Mouse (Mus musculus): Measurements from ENCODE around the gene RPS10-NUDT3. TPM values are rescaled to one million over a fixed set of nuclear protein-coding genes. Genes with fewer than 3 reads are reported as not detected.

The RPS10-NUDT3 gene
- polyA plus RNA-seq (2012; rRNA removed): not detected in 2 replicates

- DNase-seq (ENCODE audit: low read depth in 1 of 2, low spot score in 2 of 2): peak; percentile 79 to 86
- H3K36me3 ChIP-seq (ENCODE audit: control insufficient read depth, insufficient read depth, low read length): peaks cover 33% of the 10 kb centered on the region
These were observed at the start of gene RPS10-NUDT3 for GRCm38 (mm10) chr17:27634871-27635574. TSS of gene RPS10-NUDT3 (minus strand) at chr17:27635222.

GRCm38 (mm10) chr17:27678924-27679813 lies 44.1 kb upstream of the RPS10-NUDT3 start:
- Histone ChIP-seq H3K27ac (ENCODE audit: insufficient read depth, low read length) (no peak overlapping the region), H3K4me3 (ENCODE audit: extremely low read depth, insufficient read depth, insufficient read length) (no peak overlapping the region), H3K36me3 (ENCODE audit: control insufficient read depth, insufficient read depth, low read length) (no peaks in the 10 kb centered on the region), H3K27me3 (ENCODE audit: control insufficient read depth, insufficient read depth, low read length) (no peaks in the 10 kb centered on the region), H3K4me1 (ENCODE audit: control insufficient read depth, insufficient read depth, insufficient read length) (peaks cover 2% of the 10 kb centered on the region; the same call in 1 of the 2 replicates)
- no peak for TF ChIP-seq POLR2A (IDR thresholded peaks at IDR 0.05; ENCODE audit: low read depth, low read length)
- TF ChIP-seq CTCF (IDR thresholded peaks at IDR 0.05; ENCODE audit: extremely low read depth, insufficient read depth, insufficient read length, insufficient replicate concordance): no peak
- WGBS: 73% methylated on average over 11 of the region's 11 CpGs
- no peak for DNase-seq (ENCODE audit: low read depth in 1 of 2, low spot score in 2 of 2)

More at GRCm38 (mm10) chr17:27634871-27635574, at the start of gene RPS10-NUDT3:
- under 1% methylated on average over 68 of the region's 72 CpGs for WGBS
- Histone ChIP-seq H3K27me3 (ENCODE audit: control insufficient read depth, insufficient read depth, low read length) (no peaks in the 10 kb centered on the region), H3K4me3 (ENCODE audit: extremely low read depth, insufficient read depth, insufficient read length) (peak within 1 kb of the TSS; percentile 93), H3K4me1 (ENCODE audit: control insufficient read depth, insufficient read depth, insufficient read length) (peaks cover 10% of the 10 kb centered on the region), H3K27ac (ENCODE audit: insufficient read depth, low read length) (peak within 1 kb of the TSS; percentile 79)
- TF ChIP-seq CTCF (IDR thresholded peaks at IDR 0.05; ENCODE audit: extremely low read depth, insufficient read depth, insufficient read length, insufficient replicate concordance) (no peak), POLR2A (IDR thresholded peaks at IDR 0.05; ENCODE audit: low read depth, low read length) (peak; percentile 88)

- no peak overlapping the region for H3K27ac ChIP-seq (ENCODE audit: insufficient read depth, low read length)
- H3K4me3 ChIP-seq (ENCODE audit: extremely low read depth, insufficient read depth, insufficient read length): no peak overlapping the region
- WGBS: 91% methylated on average over 5 of the region's 5 CpGs
- H3K4me1 ChIP-seq (ENCODE audit: control insufficient read depth, insufficient read depth, insufficient read length): peaks cover 2% of the 10 kb centered on the region; the same call in 1 of the 2 replicates
- H3K27me3 ChIP-seq (ENCODE audit: control insufficient read depth, insufficient read depth, low read length): no peaks in the 10 kb centered on the region
- no peaks in the 10 kb centered on the region for H3K36me3 ChIP-seq (ENCODE audit: control insufficient read depth, insufficient read depth, low read length)
- DNase-seq (ENCODE audit: low read depth in 1 of 2, low spot score in 2 of 2): no peak
- no peak for TF ChIP-seq CTCF (IDR thresholded peaks at IDR 0.05; ENCODE audit: extremely low read depth, insufficient read depth, insufficient read length, insufficient replicate concordance)
- no peak for TF ChIP-seq POLR2A (IDR thresholded peaks at IDR 0.05; ENCODE audit: low read depth, low read length)
These were observed 42.7 kb upstream of the RPS10-NUDT3 start for GRCm38 (mm10) chr17:27677756-27678155.

- TF ChIP-seq CTCF (IDR thresholded peaks at IDR 0.05; ENCODE audit: extremely low read depth, insufficient read depth, insufficient read length, insufficient replicate concordance): no peak
- TF ChIP-seq POLR2A (IDR thresholded peaks at IDR 0.05; ENCODE audit: low read depth, low read length): no peak
- WGBS: 86% methylated on average over 7 of the region's 7 CpGs
- H3K4me1 ChIP-seq (ENCODE audit: control insufficient read depth, insufficient read depth, insufficient read length): peaks cover 2% of the 10 kb centered on the region; the same call in 1 of the 2 replicates
- no peak for DNase-seq (ENCODE audit: low read depth in 1 of 2, low spot score in 2 of 2)
- no peaks in the 10 kb centered on the region for H3K36me3 ChIP-seq (ENCODE audit: control insufficient read depth, insufficient read depth, low read length)
- H3K4me3 ChIP-seq (ENCODE audit: extremely low read depth, insufficient read depth, insufficient read length): no peak overlapping the region
- no peaks in the 10 kb centered on the region for H3K27me3 ChIP-seq (ENCODE audit: control insufficient read depth, insufficient read depth, low read length)
- H3K27ac ChIP-seq (ENCODE audit: insufficient read depth, low read length): no peak overlapping the region
These were observed 41.2 kb upstream of the RPS10-NUDT3 start for GRCm38 (mm10) chr17:27676270-27676669.

- no peaks in the 10 kb centered on the region for H3K36me3 ChIP-seq (ENCODE audit: control insufficient read depth, insufficient read depth, low read length)
- no peak overlapping the region for H3K4me3 ChIP-seq (ENCODE audit: extremely low read depth, insufficient read depth, insufficient read length)
- H3K4me1 ChIP-seq (ENCODE audit: control insufficient read depth, insufficient read depth, insufficient read length): peaks cover 2% of the 10 kb centered on the region; the same call in 1 of the 2 replicates
- 57% methylated on average over 9 of the region's 9 CpGs for WGBS
- no peaks in the 10 kb centered on the region for H3K27me3 ChIP-seq (ENCODE audit: control insufficient read depth, insufficient read depth, low read length)
- H3K27ac ChIP-seq (ENCODE audit: insufficient read depth, low read length): no peak overlapping the region
- DNase-seq (ENCODE audit: low read depth in 1 of 2, low spot score in 2 of 2): no peak
- TF ChIP-seq POLR2A (IDR thresholded peaks at IDR 0.05; ENCODE audit: low read depth, low read length): no peak
- TF ChIP-seq CTCF (IDR thresholded peaks at IDR 0.05; ENCODE audit: extremely low read depth, insufficient read depth, insufficient read length, insufficient replicate concordance): no peak
These were observed 40.4 kb upstream of the RPS10-NUDT3 start for GRCm38 (mm10) chr17:27675453-27675852.

GRCm38 (mm10) chr17:27673945-27674344 lies 38.9 kb upstream of the RPS10-NUDT3 start:
- Histone ChIP-seq H3K27me3 (ENCODE audit: control insufficient read depth, insufficient read depth, low read length) (no peaks in the 10 kb centered on the region), H3K36me3 (ENCODE audit: control insufficient read depth, insufficient read depth, low read length) (no peaks in the 10 kb centered on the region), H3K4me3 (ENCODE audit: extremely low read depth, insufficient read depth, insufficient read length) (no peak overlapping the region), H3K27ac (ENCODE audit: insufficient read depth, low read length) (no peak overlapping the region), H3K4me1 (ENCODE audit: control insufficient read depth, insufficient read depth, insufficient read length) (peaks cover 2% of the 10 kb centered on the region; the same call in 1 of the 2 replicates)
- TF ChIP-seq POLR2A (IDR thresholded peaks at IDR 0.05; ENCODE audit: low read depth, low read length) (no peak), CTCF (IDR thresholded peaks at IDR 0.05; ENCODE audit: extremely low read depth, insufficient read depth, insufficient read length, insufficient replicate concordance) (no peak)
- no peak for DNase-seq (ENCODE audit: low read depth in 1 of 2, low spot score in 2 of 2)
- 87% methylated on average over 7 of the region's 7 CpGs for WGBS

Measured in spleen, adult 2 months (tissue).